Mouse (Mus musculus) liver, adult 2 months (tissue): ENCODE data around the gene Tfap4. TPM values are rescaled to one million over a fixed set of nuclear protein-coding genes. Genes with fewer than 3 reads are reported as not detected.

Experiments
- DNase-seq: peaks from one replicate; pipeline ENCODE4 v3.0.0-alpha.2; 2011; ENCODE audit warnings: low read depth, low spot score; ENCODE audit errors: extremely low read depth
- H3K27ac ChIP-seq: fragments of 200-500 bp; replicated peaks from 2 replicates; pipeline ENCODE4 v1.5.1; 2012; ENCODE audit warnings: low read depth, mild to moderate bottlenecking, control low read depth, inconsistent platforms, low read length; ENCODE audit not compliant: insufficient read depth
- H3K27me3 ChIP-seq: fragments of 200-500 bp; 2 replicates; pipeline ENCODE4 v1.6.1; 2012; ENCODE audit warnings: mild to moderate bottlenecking, moderate library complexity, low read length, inconsistent platforms; ENCODE audit not compliant: control insufficient read depth, insufficient read depth
- H3K36me3 ChIP-seq: fragments of 200-500 bp; 2 replicates; pipeline ENCODE4 v1.6.1; 2012; ENCODE audit warnings: low read length, inconsistent platforms; ENCODE audit not compliant: control insufficient read depth, insufficient read depth
- H3K4me1 ChIP-seq: fragments of 200-500 bp; 2 replicates; pipeline ENCODE4 v1.6.1; 2011; ENCODE audit warnings: low read length; ENCODE audit not compliant: control insufficient read depth, insufficient read depth
- H3K4me3 ChIP-seq: fragments of 200-500 bp; 2 replicates; pipeline ENCODE4 v1.5.1; 2011; ENCODE audit warnings: low read depth, mild to moderate bottlenecking, control low read depth, low read length, moderate library complexity; ENCODE audit not compliant: insufficient read depth
- H3K79me2 ChIP-seq: fragments of 200-500 bp; 2 replicates; pipeline ENCODE4 v1.6.1; 2012; ENCODE audit warnings: inconsistent platforms, mild to moderate bottlenecking, low read length, moderate library complexity; ENCODE audit not compliant: control insufficient read depth, insufficient read depth
- H3K9ac ChIP-seq: fragments of 200-500 bp; 2 replicates; pipeline ENCODE4 v1.6.1; 2012; ENCODE audit warnings: low read depth, mild to moderate bottlenecking, control low read depth, inconsistent platforms, low read length
- CTCF ChIP-seq: fragments of 200-500 bp; IDR thresholded peaks from 2 replicates; pipeline ENCODE4 v1.5.1; 2011; ENCODE audit warnings: low read depth, low read length, control low read depth
- POLR2A ChIP-seq: fragments of 200-500 bp; IDR thresholded peaks from 2 replicates; pipeline ENCODE4 v1.6.1; 2011; ENCODE audit warnings: low read length, control low read depth; ENCODE audit not compliant: insufficient read depth; ENCODE audit errors: extremely low read depth
- WGBS: fragments of 180-500 bp; shearing (Covaris S2); methylation state at CpG from one replicate; pipeline ENCODE4 v1.1.7; 2018; 5-methylcytosine and 5-hydroxymethylcytosine counted together
- polyA plus RNA-seq: library from polyadenylated mRNA; depleted of rRNA; stranded (reverse); fragments of >200 nt; gene quantifications from 2 replicates; pipeline ENCODE4 v1.2.3, GENCODE M21; 2012
- total RNA-seq: library from RNA; depleted of rRNA; stranded (reverse); fragments of >200 nt; gene quantifications from 2 replicates; pipeline ENCODE4 v1.2.3, GENCODE M21; 2014

The Tfap4 gene
- total and polyA plus RNA-seq, 2 experiments, result 2.5 to 3.2 TPM

DNA sequence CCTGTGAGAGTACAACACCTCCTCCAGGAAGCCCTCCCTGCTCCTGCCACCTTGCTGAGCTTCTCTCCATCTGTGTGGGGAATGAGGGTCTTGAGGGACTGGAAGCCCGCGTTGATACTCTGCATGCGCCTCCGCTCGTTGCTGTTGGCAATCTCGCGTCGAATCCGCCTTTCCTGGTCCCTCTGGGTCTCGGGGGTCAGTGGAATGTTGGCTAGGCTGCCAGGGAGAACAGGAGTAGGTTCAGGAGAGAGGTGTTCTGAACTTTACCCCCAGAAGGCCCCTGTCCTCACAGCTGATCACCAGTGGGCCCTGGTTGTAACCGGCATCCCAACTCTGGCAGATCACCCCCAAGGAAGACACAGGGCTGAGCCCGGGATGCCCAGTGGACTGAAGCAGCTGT lies 7.8 kb downstream of the Tfap4 start:
- Histone ChIP-seq H3K36me3 (peaks cover 4% of the 10 kb centered on the region; the same call in 1 of the 2 replicates), H3K4me3 (no peak overlapping the region), H3K27ac (no peak overlapping the region), H3K4me1 (peaks cover 5% of the 10 kb centered on the region; the same call in 1 of the 2 replicates), H3K79me2 (peaks cover 10% of the 10 kb centered on the region; the same call in 1 of the 2 replicates), H3K9ac (no peak overlapping the region), H3K27me3 (no peaks in the 10 kb centered on the region)
- TF ChIP-seq CTCF (no peak), POLR2A (no peak)
- 95% methylated on average over 12 of the region's 12 CpGs for WGBS
- no peak for DNase-seq

DNA sequence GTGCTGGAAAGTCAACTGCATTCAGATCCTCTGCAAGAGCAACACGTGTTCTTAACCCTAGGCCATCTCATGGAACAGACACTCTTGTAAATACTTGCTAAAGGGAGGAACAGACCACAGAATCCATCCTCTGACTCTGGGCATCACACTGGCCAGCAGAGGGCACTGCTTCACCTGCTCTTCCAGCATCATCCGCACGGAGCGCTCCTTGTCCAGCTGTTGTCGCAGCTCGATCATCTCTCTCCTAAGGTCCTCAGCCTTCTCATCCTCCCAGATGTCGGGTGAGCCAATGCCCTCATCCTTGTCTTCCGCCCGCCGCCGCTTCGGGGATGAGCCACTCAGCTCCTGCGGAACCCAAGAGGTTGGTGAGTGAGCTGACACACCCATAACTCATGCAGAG lies 8.6 kb downstream of the Tfap4 start:
- no peaks in the 10 kb centered on the region for H3K4me1 ChIP-seq
- H3K27ac ChIP-seq, result no peak overlapping the region
- H3K79me2 ChIP-seq, result peaks cover 2% of the 10 kb centered on the region; the same call in 1 of the 2 replicates
- TF ChIP-seq POLR2A (no peak), CTCF (peak; percentile 99)
- H3K9ac ChIP-seq, result no peak overlapping the region
- peak; percentile 49 for DNase-seq
- peaks cover 4% of the 10 kb centered on the region; the same call in 1 of the 2 replicates for H3K36me3 ChIP-seq
- H3K27me3 ChIP-seq, result no peaks in the 10 kb centered on the region
- H3K4me3 ChIP-seq, result no peak overlapping the region
- 42% methylated on average over 13 of the region's 13 CpGs for WGBS

DNA sequence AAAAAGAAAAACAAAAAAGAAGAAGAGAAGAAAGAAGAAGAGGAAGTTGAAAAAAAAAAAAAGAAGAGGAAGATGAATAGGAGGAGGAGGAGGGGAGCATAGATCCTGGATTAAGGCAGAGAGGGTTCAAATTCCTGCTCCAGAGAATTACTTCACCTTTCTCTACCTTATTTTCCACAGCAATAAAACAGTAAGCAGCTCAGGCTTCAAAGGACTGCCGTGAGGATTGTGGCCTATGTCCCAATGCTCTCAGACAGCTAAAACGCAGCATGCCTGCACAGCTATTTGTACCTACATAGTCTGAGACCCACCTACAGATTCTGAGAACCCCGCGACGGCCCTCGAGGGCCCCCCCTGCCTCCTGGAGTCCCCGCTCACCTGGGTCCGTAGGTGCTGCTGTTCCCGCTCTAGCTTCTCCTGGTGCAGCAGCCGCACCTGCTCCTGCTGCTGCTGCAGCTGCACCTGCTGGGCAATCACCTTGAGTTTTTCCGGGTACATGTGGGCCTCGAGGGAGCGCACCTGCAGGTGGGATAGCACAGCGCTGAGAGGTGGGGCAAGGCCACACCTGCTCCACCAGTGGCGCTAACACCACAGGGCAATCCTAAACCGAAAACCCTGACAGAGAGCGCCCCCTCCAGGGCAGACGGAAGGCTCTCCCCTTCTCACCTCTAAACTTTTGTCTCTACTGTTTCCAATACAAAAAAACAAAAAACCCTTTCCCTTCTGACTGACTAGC lies 10.5 kb downstream of the Tfap4 start:
- WGBS, result 97% methylated on average over 18 of the region's 18 CpGs
- Histone ChIP-seq H3K27me3 (no peaks in the 10 kb centered on the region), H3K27ac (no peak overlapping the region), H3K4me1 (no peaks in the 10 kb centered on the region), H3K4me3 (no peak overlapping the region), H3K36me3 (peaks cover 7% of the 10 kb centered on the region; the same call in 1 of the 2 replicates), H3K79me2 (no peaks in the 10 kb centered on the region), H3K9ac (no peak overlapping the region)
- TF ChIP-seq CTCF (0 out of 2 replicates have a peak, but pooled peaks have one; percentile 19), POLR2A (no peak)
- no peak for DNase-seq

DNA sequence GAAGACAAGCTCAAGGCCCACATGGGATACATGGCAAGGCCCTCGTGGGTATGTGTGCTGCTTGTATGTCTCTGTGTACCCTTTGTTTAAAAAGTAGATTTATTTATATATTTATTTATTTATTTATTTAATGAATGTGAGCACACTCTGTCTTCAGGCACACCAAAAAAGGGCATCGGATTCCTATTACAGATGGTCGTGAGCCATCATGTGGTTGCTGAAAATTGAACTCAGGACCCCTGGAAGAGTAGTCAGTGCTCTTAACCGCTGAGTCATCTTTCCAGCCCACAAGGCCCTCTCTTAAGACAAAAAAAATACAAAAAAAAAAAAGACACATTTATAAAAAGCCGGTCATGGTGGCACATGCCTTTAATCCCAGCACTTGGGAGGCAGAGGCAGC lies 12.0 kb downstream of the Tfap4 start:
- no peaks in the 10 kb centered on the region for H3K4me1 ChIP-seq
- peaks cover 7% of the 10 kb centered on the region; the same call in 1 of the 2 replicates for H3K36me3 ChIP-seq
- no peak overlapping the region for H3K27ac ChIP-seq
- no peaks in the 10 kb centered on the region for H3K27me3 ChIP-seq
- H3K4me3 ChIP-seq, result no peak overlapping the region
- H3K79me2 ChIP-seq, result no peaks in the 10 kb centered on the region
- TF ChIP-seq CTCF (no peak), POLR2A (no peak)
- 90% methylated on average over 5 of the region's 5 CpGs for WGBS
- no peak for DNase-seq
- no peak overlapping the region for H3K9ac ChIP-seq

DNA sequence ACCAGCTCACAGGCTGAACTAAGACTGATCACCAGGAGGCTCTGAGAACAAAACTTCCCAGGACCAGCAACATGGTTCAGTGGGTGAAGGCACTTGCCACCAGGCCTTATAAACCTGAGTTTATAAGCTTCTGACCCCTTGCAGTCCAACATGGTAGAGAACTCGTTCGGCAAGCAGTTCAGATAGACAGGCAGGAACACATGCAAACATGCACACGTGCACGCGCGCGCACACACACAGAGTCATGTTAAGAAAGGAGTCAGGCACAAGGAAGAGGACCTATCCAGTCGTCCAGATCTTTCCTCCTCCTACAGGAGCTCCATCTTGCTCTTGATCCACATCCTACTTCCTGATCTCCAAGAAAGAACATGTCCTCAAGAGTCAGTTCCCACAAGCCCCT lies 12.8 kb downstream of the Tfap4 start:
- Histone ChIP-seq H3K36me3 (peaks cover 7% of the 10 kb centered on the region; the same call in 1 of the 2 replicates), H3K27ac (no peak overlapping the region), H3K79me2 (no peaks in the 10 kb centered on the region), H3K4me3 (no peak overlapping the region), H3K27me3 (no peaks in the 10 kb centered on the region), H3K9ac (no peak overlapping the region), H3K4me1 (peaks cover 2% of the 10 kb centered on the region; the same call in 1 of the 2 replicates)
- DNase-seq, result no peak
- TF ChIP-seq CTCF (no peak), POLR2A (no peak)
- WGBS, result 92% methylated on average over 8 of the region's 8 CpGs

DNA sequence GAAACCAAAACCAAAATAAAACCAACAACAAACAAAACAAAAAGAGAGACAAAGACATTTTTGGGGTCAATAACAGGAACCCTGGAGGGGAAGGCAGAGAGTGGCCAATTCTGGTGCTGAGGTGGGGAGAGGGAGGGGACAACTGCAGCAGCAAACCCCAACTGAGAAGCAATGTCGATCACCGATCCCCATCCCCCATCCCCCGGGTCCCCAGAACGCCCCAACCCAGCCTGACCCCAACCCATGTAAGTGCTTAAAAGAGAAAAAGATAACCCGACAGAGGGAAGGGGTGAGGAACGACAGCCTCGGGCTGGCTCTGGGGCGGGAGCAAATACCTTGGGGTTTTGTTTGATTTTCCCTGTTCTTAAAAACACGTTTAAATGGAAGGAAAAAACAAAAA lies 14.8 kb downstream of the Tfap4 start:
- WGBS, result 82% methylated on average over 9 of the region's 9 CpGs
- no peak for TF ChIP-seq CTCF
- no peak for TF ChIP-seq POLR2A
- Histone ChIP-seq H3K79me2 (no peaks in the 10 kb centered on the region), H3K27me3 (no peaks in the 10 kb centered on the region), H3K4me3 (no peak overlapping the region), H3K4me1 (peaks cover 2% of the 10 kb centered on the region; the same call in 1 of the 2 replicates), H3K36me3 (peaks cover 7% of the 10 kb centered on the region; the same call in 1 of the 2 replicates), H3K9ac (no peak overlapping the region), H3K27ac (no peak overlapping the region)
- DNase-seq, result no peak
